Mouse (Mus musculus): ENCODE measurements around the gene Herc3. TPM values are rescaled to one million over a fixed set of nuclear protein-coding genes. Genes with fewer than 3 reads are reported as not detected.

The Herc3 gene
- total RNA-seq, 1 experiment, result 14.9 TPM

DNA sequence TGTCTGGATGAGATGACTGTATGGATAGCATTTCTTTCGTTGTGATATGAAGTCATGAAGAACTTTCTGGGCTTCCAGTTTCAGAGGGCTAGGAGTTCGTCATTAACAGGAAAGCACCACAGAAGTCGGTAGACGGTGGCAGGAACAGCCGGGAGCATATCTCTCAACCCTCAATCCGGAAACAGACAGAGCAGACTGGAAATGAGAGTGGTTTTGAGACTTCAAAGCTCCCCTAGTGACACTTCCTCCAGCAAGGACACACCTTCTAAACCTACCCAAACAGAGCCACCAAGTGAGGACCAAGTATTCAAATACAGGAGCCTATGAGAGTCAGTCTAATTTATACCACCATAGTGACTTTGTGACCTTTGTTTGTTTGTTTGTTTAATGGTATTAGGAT is 62.0 kb downstream of the Herc3 start:
- TF ChIP-seq CHD2 (IDR thresholded peaks at IDR 0.05; ENCODE audit: low read depth, low read length), result no peak
- TF ChIP-seq ZNF384 (IDR thresholded peaks at IDR 0.05; ENCODE audit: low read depth, low read length), result no peak
- no peak for TF ChIP-seq MAFK (IDR thresholded peaks at IDR 0.05; ENCODE audit: insufficient read depth, low read depth, low read length)
- no peak for TF ChIP-seq ZC3H11A (IDR thresholded peaks at IDR 0.05; ENCODE audit: borderline replicate concordance, low read depth, low read length)
- TF ChIP-seq HCFC1 (IDR thresholded peaks at IDR 0.05; ENCODE audit: borderline replicate concordance, insufficient read depth, low read length), result no peak
- in situ Hi-C loops (cut with MboI; ENCODE audit: low sequenced_read_pairs in 2 of 2, unreplicated experiment in 2 of 2), result no loop called here

DNA sequence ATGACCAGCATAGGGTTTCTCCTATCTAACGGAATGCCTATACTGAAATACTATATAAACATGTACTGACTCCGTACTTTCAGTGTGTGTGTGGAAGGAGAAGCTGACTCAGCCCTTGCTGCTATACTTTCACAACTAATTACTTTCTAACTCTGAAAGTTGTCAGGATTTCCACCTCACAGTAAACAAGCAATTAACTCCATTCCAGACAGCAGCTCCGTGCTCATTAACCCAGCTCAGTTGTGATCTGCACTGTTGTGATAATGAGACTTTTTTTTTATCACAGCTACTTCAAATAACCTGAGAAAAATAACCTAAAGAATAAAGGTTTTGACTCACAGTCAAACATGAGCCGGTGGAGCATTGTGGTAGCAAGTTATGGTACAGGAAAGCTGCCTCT is 63.7 kb downstream of the Herc3 start:
- Histone ChIP-seq H3K36me3 (ENCODE audit: control insufficient read depth, insufficient read depth, low read length, poor library complexity, severe bottlenecking) (peaks cover 2% of the 10 kb centered on the region), H3K9ac (ENCODE audit: insufficient read depth, low read depth, low read length, poor library complexity, severe bottlenecking) (no peak overlapping the region), H3K4me1 (ENCODE audit: control insufficient read depth in 2 of 2, insufficient read depth in 2 of 2, low read length in 2 of 2, poor library complexity in 1 of 2) (no peaks in the 10 kb centered on the region), H3K9me3 (ENCODE audit: control insufficient read depth, insufficient read depth, low read depth, low read length) (no peaks in the 10 kb centered on the region), H3K27ac (ENCODE audit: insufficient read depth, low read depth, low read length, poor library complexity, severe bottlenecking) (no peak overlapping the region), H3K4me3 (ENCODE audit: insufficient read depth in 1 of 2, low read depth in 1 of 2, low read length in 2 of 2, poor library complexity in 1 of 2, severe bottlenecking in 1 of 2) (no peak overlapping the region)
- no peak for DNase-seq (ENCODE audit: low read depth, low spot score)
- TF ChIP-seq HCFC1 (IDR thresholded peaks at IDR 0.05; ENCODE audit: borderline replicate concordance, insufficient read depth, low read length), result no peak
- no peak for TF ChIP-seq CHD2 (IDR thresholded peaks at IDR 0.05; ENCODE audit: low read depth, low read length)
- no peak for TF ChIP-seq MAFK (IDR thresholded peaks at IDR 0.05; ENCODE audit: insufficient read depth, low read depth, low read length)
- no peak for TF ChIP-seq ZNF384 (IDR thresholded peaks at IDR 0.05; ENCODE audit: low read depth, low read length)
- no peak for TF ChIP-seq ZC3H11A (IDR thresholded peaks at IDR 0.05; ENCODE audit: borderline replicate concordance, low read depth, low read length)
- in situ Hi-C loops (cut with MboI; ENCODE audit: low sequenced_read_pairs in 2 of 2, unreplicated experiment in 2 of 2), result no loop called here

More for the DNA sequence above, 62.0 kb downstream of the Herc3 start:
- Histone ChIP-seq H3K27ac (ENCODE audit: insufficient read depth, low read depth, low read length, poor library complexity, severe bottlenecking) (no peak overlapping the region), H3K4me3 (ENCODE audit: insufficient read depth in 1 of 2, low read depth in 1 of 2, low read length in 2 of 2, poor library complexity in 1 of 2, severe bottlenecking in 1 of 2) (no peak overlapping the region), H3K9ac (ENCODE audit: insufficient read depth, low read depth, low read length, poor library complexity, severe bottlenecking) (no peak overlapping the region), H3K9me3 (ENCODE audit: control insufficient read depth, insufficient read depth, low read depth, low read length) (no peaks in the 10 kb centered on the region), H3K4me1 (ENCODE audit: control insufficient read depth in 2 of 2, insufficient read depth in 2 of 2, low read length in 2 of 2, poor library complexity in 1 of 2) (no peaks in the 10 kb centered on the region), H3K36me3 (ENCODE audit: control insufficient read depth, insufficient read depth, low read length, poor library complexity, severe bottlenecking) (peaks cover 3% of the 10 kb centered on the region)
- DNase-seq (ENCODE audit: low read depth, low spot score), result no peak

DNA sequence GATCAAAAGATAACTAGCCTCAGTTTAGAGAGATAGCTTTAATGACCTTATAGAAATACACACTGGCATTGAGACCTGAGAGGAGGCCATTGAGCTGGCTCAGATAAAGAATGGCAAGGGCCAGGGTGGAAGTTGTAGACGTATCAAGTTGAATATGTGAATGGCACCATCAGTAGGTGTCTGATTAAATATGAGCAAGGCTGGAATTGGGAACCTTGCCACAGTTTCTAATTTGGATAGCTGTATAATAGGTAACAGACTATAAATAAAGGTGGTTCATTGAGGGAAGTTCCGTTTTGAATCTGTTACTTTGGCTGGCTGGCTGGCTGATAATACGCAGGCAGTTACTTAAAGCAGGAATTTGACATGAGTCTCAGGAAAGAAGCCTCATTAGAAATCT is 65.4 kb downstream of the Herc3 start:
- no peaks in the 10 kb centered on the region for H3K4me1 ChIP-seq (ENCODE audit: control insufficient read depth in 2 of 2, insufficient read depth in 2 of 2, low read length in 2 of 2, poor library complexity in 1 of 2)
- H3K4me3 ChIP-seq (ENCODE audit: insufficient read depth in 1 of 2, low read depth in 1 of 2, low read length in 2 of 2, poor library complexity in 1 of 2, severe bottlenecking in 1 of 2), result no peak overlapping the region
- H3K27ac ChIP-seq (ENCODE audit: insufficient read depth, low read depth, low read length, poor library complexity, severe bottlenecking), result no peak overlapping the region
- no peaks in the 10 kb centered on the region for H3K9me3 ChIP-seq (ENCODE audit: control insufficient read depth, insufficient read depth, low read depth, low read length)
- no peak overlapping the region for H3K9ac ChIP-seq (ENCODE audit: insufficient read depth, low read depth, low read length, poor library complexity, severe bottlenecking)
- DNase-seq (ENCODE audit: low read depth, low spot score), result no peak
- no peak for TF ChIP-seq HCFC1 (IDR thresholded peaks at IDR 0.05; ENCODE audit: borderline replicate concordance, insufficient read depth, low read length)
- no peak for TF ChIP-seq CHD2 (IDR thresholded peaks at IDR 0.05; ENCODE audit: low read depth, low read length)
- in situ Hi-C loops (cut with MboI; ENCODE audit: low sequenced_read_pairs in 2 of 2, unreplicated experiment in 2 of 2), result no loop called here
- H3K36me3 ChIP-seq (ENCODE audit: control insufficient read depth, insufficient read depth, low read length, poor library complexity, severe bottlenecking), result no peaks in the 10 kb centered on the region; the same call in none of the 2 replicates

DNA sequence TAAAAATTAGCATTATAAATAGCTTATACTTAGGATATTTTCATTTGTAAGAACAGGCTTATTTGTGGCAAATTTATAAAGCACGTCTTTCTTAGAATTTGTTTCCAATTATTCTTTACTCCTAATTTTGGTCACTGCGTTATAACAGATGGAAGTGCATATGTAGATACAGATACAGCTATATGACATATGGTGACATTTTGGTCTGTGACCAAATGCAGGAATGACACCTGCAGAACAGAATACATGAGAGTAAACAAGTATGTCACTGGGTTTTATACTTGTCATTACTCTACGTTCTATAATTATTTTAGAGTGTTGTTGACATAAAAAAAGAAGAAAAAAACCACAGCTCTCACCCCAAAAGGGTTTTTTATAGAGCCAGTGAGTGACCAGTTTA is 67.8 kb downstream of the Herc3 start:
- peaks cover 5% of the 10 kb centered on the region; the same call in 1 of the 2 replicates for H3K36me3 ChIP-seq (ENCODE audit: control insufficient read depth, insufficient read depth, low read length, poor library complexity, severe bottlenecking)
- H3K9me3 ChIP-seq (ENCODE audit: control insufficient read depth, insufficient read depth, low read depth, low read length), result no peaks in the 10 kb centered on the region
- no peak for DNase-seq (ENCODE audit: low read depth, low spot score)
- H3K27ac ChIP-seq (ENCODE audit: insufficient read depth, low read depth, low read length, poor library complexity, severe bottlenecking), result no peak overlapping the region
- no peak overlapping the region for H3K9ac ChIP-seq (ENCODE audit: insufficient read depth, low read depth, low read length, poor library complexity, severe bottlenecking)
- no peaks in the 10 kb centered on the region for H3K4me1 ChIP-seq (ENCODE audit: control insufficient read depth in 2 of 2, insufficient read depth in 2 of 2, low read length in 2 of 2, poor library complexity in 1 of 2)
- no peak overlapping the region for H3K4me3 ChIP-seq (ENCODE audit: insufficient read depth in 1 of 2, low read depth in 1 of 2, low read length in 2 of 2, poor library complexity in 1 of 2, severe bottlenecking in 1 of 2)
- TF ChIP-seq CHD2 (IDR thresholded peaks at IDR 0.05; ENCODE audit: low read depth, low read length) (no peak), MAFK (IDR thresholded peaks at IDR 0.05; ENCODE audit: insufficient read depth, low read depth, low read length) (no peak), ZNF384 (IDR thresholded peaks at IDR 0.05; ENCODE audit: low read depth, low read length) (no peak), HCFC1 (IDR thresholded peaks at IDR 0.05; ENCODE audit: borderline replicate concordance, insufficient read depth, low read length) (no peak), ZC3H11A (IDR thresholded peaks at IDR 0.05; ENCODE audit: borderline replicate concordance, low read depth, low read length) (no peak)
- in situ Hi-C loops (cut with MboI; ENCODE audit: low sequenced_read_pairs in 2 of 2, unreplicated experiment in 2 of 2), result no loop called here

DNA sequence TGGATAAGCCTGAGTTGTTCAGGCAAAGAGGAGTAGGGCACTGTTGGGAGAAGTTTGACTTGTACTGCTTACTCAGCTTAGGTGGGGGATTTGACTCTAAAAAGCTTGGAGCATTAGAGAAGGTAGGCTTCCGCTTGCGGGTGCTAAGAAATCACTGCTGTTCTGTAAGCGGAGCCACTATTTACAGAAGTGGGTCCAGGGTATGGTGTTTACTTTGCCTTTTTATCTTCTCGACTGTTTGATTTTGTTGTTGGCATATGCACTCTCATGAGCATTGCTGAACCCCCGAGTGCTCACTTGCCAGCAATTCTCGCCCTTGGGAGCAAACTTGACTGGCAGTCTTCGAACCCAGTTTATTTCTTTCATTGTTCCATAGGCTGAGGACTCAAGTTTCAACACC is 69.3 kb downstream of the Herc3 start:
- Histone ChIP-seq H3K4me3 (ENCODE audit: insufficient read depth in 1 of 2, low read depth in 1 of 2, low read length in 2 of 2, poor library complexity in 1 of 2, severe bottlenecking in 1 of 2) (no peak overlapping the region), H3K36me3 (ENCODE audit: control insufficient read depth, insufficient read depth, low read length, poor library complexity, severe bottlenecking) (peaks cover 5% of the 10 kb centered on the region; the same call in 1 of the 2 replicates), H3K9me3 (ENCODE audit: control insufficient read depth, insufficient read depth, low read depth, low read length) (peaks cover 10% of the 10 kb centered on the region), H3K4me1 (ENCODE audit: control insufficient read depth in 2 of 2, insufficient read depth in 2 of 2, low read length in 2 of 2, poor library complexity in 1 of 2) (no peaks in the 10 kb centered on the region), H3K9ac (ENCODE audit: insufficient read depth, low read depth, low read length, poor library complexity, severe bottlenecking) (no peak overlapping the region), H3K27ac (ENCODE audit: insufficient read depth, low read depth, low read length, poor library complexity, severe bottlenecking) (no peak overlapping the region)
- no peak for TF ChIP-seq ZC3H11A (IDR thresholded peaks at IDR 0.05; ENCODE audit: borderline replicate concordance, low read depth, low read length)
- TF ChIP-seq HCFC1 (IDR thresholded peaks at IDR 0.05; ENCODE audit: borderline replicate concordance, insufficient read depth, low read length), result no peak
- no peak for TF ChIP-seq CHD2 (IDR thresholded peaks at IDR 0.05; ENCODE audit: low read depth, low read length)
- TF ChIP-seq MAFK (IDR thresholded peaks at IDR 0.05; ENCODE audit: insufficient read depth, low read depth, low read length), result no peak
- TF ChIP-seq ZNF384 (IDR thresholded peaks at IDR 0.05; ENCODE audit: low read depth, low read length), result no peak
- in situ Hi-C loops (cut with MboI; ENCODE audit: low sequenced_read_pairs in 2 of 2, unreplicated experiment in 2 of 2), result no loop called here
- DNase-seq (ENCODE audit: low read depth, low spot score), result no peak
